Mouse (Mus musculus) lung, adult 2 months (tissue): ENCODE results near the gene Cacna1c. TPM values are rescaled to one million over a fixed set of nuclear protein-coding genes. Genes with fewer than 3 reads are reported as not detected.

Experiments used
- DNase-seq: peaks from one replicate; pipeline ENCODE4 v3.0.0; 2022
- H3K4me1 ChIP-seq: fragments of 200-500 bp; 2 replicates; pipeline ENCODE4 v1.6.1; 2011; ENCODE audit warnings: low read length; ENCODE audit not compliant: control insufficient read depth, insufficient read depth
- H3K4me3 ChIP-seq: fragments of 200-500 bp; replicated peaks from 2 replicates; pipeline ENCODE3; 2011; ENCODE audit warnings: low read depth, mild to moderate bottlenecking, control low read depth, low read length; ENCODE audit errors: extremely low read depth
- CTCF ChIP-seq: fragments of 200-500 bp; IDR thresholded peaks from 2 replicates; pipeline ENCODE4 v1.5.1; 2011; ENCODE audit warnings: mild to moderate bottlenecking, low read length, control low read depth; ENCODE audit not compliant: insufficient read depth
- POLR2A ChIP-seq: fragments of 200-500 bp; IDR thresholded peaks from 2 replicates; pipeline ENCODE4 v1.6.1; 2011; ENCODE audit warnings: low read depth, mild to moderate bottlenecking, control low read depth, low read length, borderline replicate concordance; ENCODE audit errors: extremely low read depth
- WGBS: fragments of 180-500 bp; shearing (Covaris S2); methylation state at CpG from one replicate; pipeline ENCODE4 v1.1.7; 2018; 5-methylcytosine and 5-hydroxymethylcytosine counted together
- polyA plus RNA-seq: library from polyadenylated mRNA; depleted of rRNA; stranded (reverse); fragments of >200 nt; gene quantifications from 2 replicates; pipeline ENCODE4 v1.2.3, GENCODE M21; 2012

Cacna1c gene
- polyA plus RNA-seq, 1 experiment = 16.3 TPM

GRCm38 (mm10) chr6:118779201-118779600 is 417.0 kb downstream of the Cacna1c start:
- WGBS = 69% methylated on average over 8 of the region's 8 CpGs
- DNase-seq = no peak
- TF ChIP-seq CTCF (no peak), POLR2A (no peak)
- H3K4me3 ChIP-seq = no peak overlapping the region
- no peaks in the 10 kb centered on the region for H3K4me1 ChIP-seq

GRCm38 (mm10) chr6:118777457-118777856 is 418.8 kb downstream of the Cacna1c start:
- 81% methylated on average over 8 of the region's 8 CpGs for WGBS
- Histone ChIP-seq H3K4me1 (no peaks in the 10 kb centered on the region), H3K4me3 (no peak overlapping the region)
- DNase-seq = no peak
- TF ChIP-seq CTCF (no peak), POLR2A (no peak)

DNA sequence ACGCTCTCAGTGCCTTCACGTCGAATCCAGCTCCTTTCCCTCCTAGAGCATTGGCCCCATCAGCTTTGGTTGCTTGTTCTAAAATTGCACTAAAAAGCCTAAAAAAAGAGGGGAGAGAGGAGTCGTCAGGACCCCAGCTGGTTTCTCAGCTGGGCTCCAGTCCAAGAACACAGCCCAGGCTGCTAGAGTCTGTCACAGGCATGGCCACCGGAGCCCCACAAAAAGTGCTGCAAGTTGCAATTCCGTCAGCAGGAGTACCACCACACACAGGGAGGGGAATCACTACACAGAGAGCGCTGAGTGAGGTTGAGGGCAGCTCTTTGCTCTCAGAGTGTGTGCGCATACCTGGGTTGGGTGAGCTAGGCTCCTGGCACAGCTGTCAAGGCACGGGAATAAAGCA is 419.8 kb downstream of the Cacna1c start:
- no peak overlapping the region for H3K4me3 ChIP-seq
- 77% methylated on average over 9 of the region's 9 CpGs for WGBS
- TF ChIP-seq POLR2A = no peak
- TF ChIP-seq CTCF = no peak
- DNase-seq = no peak
- no peaks in the 10 kb centered on the region for H3K4me1 ChIP-seq

DNA sequence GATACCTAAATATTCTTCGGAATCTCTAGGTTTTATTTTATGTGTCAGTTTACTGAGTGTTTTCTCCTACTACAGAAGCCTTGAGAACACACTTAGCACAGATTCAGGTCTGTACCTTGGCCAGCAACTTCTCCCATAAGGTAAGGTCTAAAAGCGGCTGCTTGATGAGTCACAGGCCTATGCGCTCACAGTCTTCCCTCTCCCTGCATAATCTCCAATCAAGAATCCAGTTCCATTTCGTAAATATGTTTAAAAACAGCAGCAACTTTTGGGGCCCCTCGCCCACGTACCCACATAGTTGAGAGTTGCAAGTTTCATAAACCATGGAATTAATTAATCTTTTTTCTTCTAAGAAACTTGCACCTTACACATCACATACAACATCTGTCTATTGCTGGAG is 423.6 kb downstream of the Cacna1c start:
- Histone ChIP-seq H3K4me1 (no peaks in the 10 kb centered on the region), H3K4me3 (no peak overlapping the region)
- TF ChIP-seq POLR2A = no peak
- TF ChIP-seq CTCF = no peak
- DNase-seq = no peak
- 94% methylated on average over 6 of the region's 6 CpGs for WGBS

DNA sequence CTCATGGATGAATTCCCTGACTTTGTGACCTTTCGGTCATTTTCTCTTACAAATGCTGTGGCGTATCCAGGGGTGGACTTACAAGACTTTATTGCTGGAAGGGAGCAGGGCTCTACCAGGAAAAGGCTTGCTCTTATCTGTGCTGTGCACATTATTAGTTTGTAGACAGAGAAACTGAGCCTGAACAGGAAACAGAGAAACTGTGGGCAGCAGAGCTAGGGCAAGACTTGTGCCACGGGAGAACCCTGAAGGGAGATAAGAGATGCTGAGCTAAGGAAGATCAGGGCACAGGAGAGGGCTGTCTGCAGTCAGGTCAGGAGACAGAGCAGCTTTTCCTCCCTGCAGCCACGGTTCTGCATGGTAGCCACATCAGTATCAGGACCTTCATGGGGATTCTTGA is 425.1 kb downstream of the Cacna1c start:
- Histone ChIP-seq H3K4me3 (no peak overlapping the region), H3K4me1 (no peaks in the 10 kb centered on the region)
- WGBS = 71% methylated on average over 4 of the region's 4 CpGs
- DNase-seq = no peak
- TF ChIP-seq CTCF = no peak
- no peak for TF ChIP-seq POLR2A

GRCm38 (mm10) chr6:118770396-118770795 is 425.8 kb downstream of the Cacna1c start:
- Histone ChIP-seq H3K4me1 (no peaks in the 10 kb centered on the region), H3K4me3 (no peak overlapping the region)
- TF ChIP-seq POLR2A = no peak
- TF ChIP-seq CTCF = no peak
- no peak for DNase-seq
- 83% methylated on average over 6 of the region's 6 CpGs for WGBS

DNA sequence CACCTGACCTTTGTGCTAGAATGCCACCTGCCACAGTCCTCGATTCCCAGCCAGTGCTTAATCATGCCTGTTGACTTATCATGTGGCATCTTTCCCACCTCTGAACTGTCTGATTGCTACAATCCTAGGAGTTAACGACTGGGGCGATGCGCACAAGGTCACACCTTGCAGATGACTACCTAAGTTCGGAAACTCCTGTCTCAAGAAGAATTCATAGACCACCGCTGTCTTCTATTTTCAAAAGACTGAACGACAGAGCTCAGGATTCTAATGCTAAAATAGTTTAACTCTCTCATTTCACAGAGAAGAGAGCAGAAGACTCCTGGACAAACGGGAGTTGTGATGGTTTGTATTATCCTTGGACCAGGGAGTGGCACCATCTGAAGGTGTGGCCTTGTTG is 426.4 kb downstream of the Cacna1c start:
- no peak for DNase-seq
- TF ChIP-seq CTCF (no peak), POLR2A (no peak)
- no peaks in the 10 kb centered on the region for H3K4me1 ChIP-seq
- WGBS = 91% methylated on average over 8 of the region's 8 CpGs
- no peak overlapping the region for H3K4me3 ChIP-seq

DNA sequence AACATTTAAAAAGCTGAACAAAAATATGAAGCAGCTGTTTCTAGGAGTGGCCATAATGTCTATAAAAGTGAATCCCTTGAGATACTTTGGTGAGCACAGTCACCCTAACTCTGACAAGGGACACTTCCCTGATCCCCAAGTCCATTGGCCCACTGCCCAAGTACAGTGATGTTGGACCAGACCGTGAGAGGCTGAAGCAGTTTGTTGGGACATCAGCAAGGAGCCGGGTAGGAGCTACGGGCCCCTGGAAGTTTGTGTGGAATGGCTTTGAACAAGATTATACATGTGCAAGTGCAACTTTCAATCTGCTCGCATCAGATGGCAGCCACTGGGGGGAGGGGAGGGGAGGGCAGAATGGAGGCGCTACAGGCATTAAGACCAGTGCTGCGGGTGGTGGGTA is 428.5 kb downstream of the Cacna1c start:
- H3K4me1 ChIP-seq = no peaks in the 10 kb centered on the region
- H3K4me3 ChIP-seq = no peak overlapping the region
- DNase-seq = no peak
- 59% methylated on average over 6 of the region's 6 CpGs for WGBS
- TF ChIP-seq CTCF = no peak
- no peak for TF ChIP-seq POLR2A

DNA sequence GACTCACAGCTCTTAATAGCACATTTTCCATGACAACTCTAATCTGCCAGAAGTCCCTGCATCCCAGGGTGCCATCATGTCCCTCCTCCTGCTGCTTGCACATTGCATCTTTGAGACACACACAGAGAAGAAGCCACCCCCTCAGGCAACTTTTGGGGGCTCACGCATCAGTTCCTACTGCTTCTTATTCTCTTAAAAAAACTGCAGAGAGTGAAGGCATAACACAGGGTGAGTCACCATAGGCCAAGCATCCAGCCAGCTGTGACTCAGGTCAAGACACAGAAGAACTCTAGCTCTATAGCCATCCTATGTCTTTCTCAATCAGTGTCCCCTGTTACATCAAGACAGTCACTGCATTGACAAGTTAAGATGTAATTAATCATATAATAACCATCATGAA is 431.0 kb downstream of the Cacna1c start:
- DNase-seq = no peak
- TF ChIP-seq POLR2A (no peak), CTCF (no peak)
- WGBS = 86% methylated on average over 1 of the region's 1 CpGs
- Histone ChIP-seq H3K4me1 (no peaks in the 10 kb centered on the region), H3K4me3 (no peak overlapping the region)

GRCm38 (mm10) chr6:118759015-118759414 is 437.2 kb downstream of the Cacna1c start:
- Histone ChIP-seq H3K4me3 (no peak overlapping the region), H3K4me1 (no peaks in the 10 kb centered on the region)
- TF ChIP-seq POLR2A (no peak), CTCF (no peak)
- no peak for DNase-seq
- 91% methylated on average over 5 of the region's 5 CpGs for WGBS
